Mouse (Mus musculus) CD4-positive helper T cell, adult 2 months (primary cell): ENCODE measurements around the gene Tmem178b.

Experiments
- DNase-seq: peaks from one replicate; pipeline ENCODE4 v3.0.0-alpha.2; 2012; ENCODE audit warnings: low read depth, missing footprints, low spot score

Tmem178b gene

GRCm38 (mm10) chr6:40078353-40078752, 205.3 kb downstream of the Tmem178b start:
- DNase-seq: no peak

- DNase-seq: no peak
These were observed 210.7 kb downstream of the Tmem178b start for GRCm38 (mm10) chr6:40083726-40084125.

GRCm38 (mm10) chr6:40091250-40091651, 218.2 kb downstream of the Tmem178b start:
- no peak for DNase-seq

- no peak for DNase-seq
These were observed 225.4 kb downstream of the Tmem178b start for GRCm38 (mm10) chr6:40098498-40098897.

- no peak for DNase-seq
These were observed 228.7 kb downstream of the Tmem178b start for GRCm38 (mm10) chr6:40101785-40102184.

GRCm38 (mm10) chr6:40102863-40103262, 229.8 kb downstream of the Tmem178b start:
- no peak for DNase-seq

GRCm38 (mm10) chr6:40110029-40110428, 237.0 kb downstream of the Tmem178b start:
- no peak for DNase-seq

- no peak for DNase-seq
These were observed 237.7 kb downstream of the Tmem178b start for GRCm38 (mm10) chr6:40110729-40111128.

GRCm38 (mm10) chr6:40112488-40112887, 239.4 kb downstream of the Tmem178b start:
- DNase-seq: no peak

GRCm38 (mm10) chr6:40116225-40116624, 243.2 kb downstream of the Tmem178b start:
- DNase-seq: no peak

- DNase-seq: no peak
These were observed 247.1 kb downstream of the Tmem178b start for GRCm38 (mm10) chr6:40120176-40120575.

- DNase-seq: no peak
These were observed 248.4 kb downstream of the Tmem178b start for GRCm38 (mm10) chr6:40121494-40121893.

GRCm38 (mm10) chr6:40123070-40123690, 250.1 kb downstream of the Tmem178b start:
- no peak for DNase-seq

- no peak for DNase-seq
These were observed 250.9 kb downstream of the Tmem178b start for GRCm38 (mm10) chr6:40123960-40124359.

GRCm38 (mm10) chr6:40128716-40129115, 255.6 kb downstream of the Tmem178b start:
- no peak for DNase-seq

GRCm38 (mm10) chr6:40131936-40132335, 258.9 kb downstream of the Tmem178b start:
- DNase-seq: no peak

- no peak for DNase-seq
These were observed 260.4 kb downstream of the Tmem178b start for GRCm38 (mm10) chr6:40133436-40133835.

- no peak for DNase-seq
These were observed 262.6 kb downstream of the Tmem178b start for GRCm38 (mm10) chr6:40135716-40136115.

- DNase-seq: no peak
These were observed 264.3 kb downstream of the Tmem178b start for GRCm38 (mm10) chr6:40137346-40137745.

GRCm38 (mm10) chr6:40137831-40138520, 264.9 kb downstream of the Tmem178b start:
- DNase-seq: no peak

- DNase-seq: no peak
These were observed 269.5 kb downstream of the Tmem178b start for GRCm38 (mm10) chr6:40142582-40142981.

- DNase-seq: no peak
These were observed 271.3 kb downstream of the Tmem178b start for GRCm38 (mm10) chr6:40144371-40144770.

- no peak for DNase-seq
These were observed 272.5 kb downstream of the Tmem178b start for GRCm38 (mm10) chr6:40145601-40146000.
